Mouse (Mus musculus) liver, embryonic 14.5 days (tissue): ENCODE measurements at regions not wholly inside any gene's neighbourhood (a gene's known extent, or its start where the extent isn't known, plus 50 kb on each side); places are given as distances from the start of the nearest gene placed in this dataset.

ENCODE experiments used
- CTCF ChIP-seq: IDR thresholded peaks from 2 replicates; pipeline ENCODE4 v1.5.1; 2016; ENCODE audit warnings: antibody characterized with exemption, low read depth, control low read depth
- EP300 ChIP-seq: IDR thresholded peaks from 2 replicates; pipeline ENCODE4 v1.6.1; 2016; ENCODE audit warnings: antibody characterized with exemption, low read depth

- TF ChIP-seq CTCF: no peak
- no peak for TF ChIP-seq EP300
These were observed 83.2 kb upstream of the Slc34a2 start for GRCm38 (mm10) chr5:52954713-52955112.
